Mouse (Mus musculus) heart, adult 2 months (tissue): ENCODE data around the gene Tor1aip2. TPM values are rescaled to one million over a fixed set of nuclear protein-coding genes. Genes with fewer than 3 reads are reported as not detected.

Source experiments
- DNase-seq, 2 experiments: peaks; one replicate each; pipeline ENCODE4 v3.0.0; 2021
- H3K27ac ChIP-seq: fragments of 200-600 bp; 2 replicates; pipeline ENCODE4 v1.8.1; 2022
- H3K27me3 ChIP-seq: fragments of 200-500 bp; 2 replicates; pipeline ENCODE4 v1.6.1; 2012; ENCODE audit warnings: mild to moderate bottlenecking, low read length, inconsistent platforms, mixed read lengths; ENCODE audit not compliant: control insufficient read depth, insufficient read depth
- H3K36me3 ChIP-seq: fragments of 200-500 bp; 2 replicates; pipeline ENCODE4 v1.6.1; 2012; ENCODE audit warnings: low read length, inconsistent platforms; ENCODE audit not compliant: control insufficient read depth, insufficient read depth
- H3K4me1 ChIP-seq: fragments of 200-500 bp; 2 replicates; pipeline ENCODE4 v1.6.1; 2011; ENCODE audit warnings: low read length; ENCODE audit not compliant: control insufficient read depth, insufficient read depth
- H3K4me3 ChIP-seq: fragments of 200-600 bp; 2 replicates; pipeline ENCODE4 v1.8.1; 2022
- H3K79me2 ChIP-seq: fragments of 200-500 bp; replicated peaks from 2 replicates; pipeline ENCODE4 v1.6.1; 2012; ENCODE audit warnings: mild to moderate bottlenecking, inconsistent platforms, low read length, moderate library complexity, mixed read lengths; ENCODE audit not compliant: control insufficient read depth, insufficient read depth
- H3K9ac ChIP-seq: fragments of 200-500 bp; 2 replicates; pipeline ENCODE4 v1.6.1; 2012; ENCODE audit warnings: low read depth, mild to moderate bottlenecking, control low read depth, inconsistent platforms, low read length, mixed read lengths
- CTCF ChIP-seq: fragments of 200-600 bp; IDR thresholded peaks from 2 replicates; pipeline ENCODE4 v1.8.1; 2022; ENCODE audit warnings: antibody characterized with exemption, mild to moderate bottlenecking, moderate library complexity
- EP300 ChIP-seq: fragments of 200-500 bp; IDR thresholded peaks from 2 replicates; pipeline ENCODE4 v1.6.1; 2011; ENCODE audit warnings: low read depth, low read length, control low read depth; ENCODE audit not compliant: insufficient read depth
- POLR2A ChIP-seq: fragments of 200-500 bp; IDR thresholded peaks from 2 replicates; pipeline ENCODE4 v1.6.1; 2011; ENCODE audit warnings: mild to moderate bottlenecking, low read depth, low read length, control low read depth; ENCODE audit not compliant: insufficient read depth
- WGBS: fragments of 180-500 bp; shearing (Covaris S2); methylation state at CpG from one replicate; pipeline ENCODE4 v1.1.7; 2018; 5-methylcytosine and 5-hydroxymethylcytosine counted together
- intact Hi-C: fragments of 180-260 bp; cut with DNase I; formaldehyde crosslinking; loops from one replicate; pipeline ENCODE4 v1.15.1; 2025
- polyA plus RNA-seq: library from polyadenylated mRNA; depleted of rRNA; stranded (reverse); fragments of >200 nt; gene quantifications from 2 replicates; pipeline ENCODE4 v1.2.3, GENCODE M21; 2012
- total RNA-seq, 2 experiments: library from RNA; stranded (reverse); gene quantifications; 2 replicates each; pipeline ENCODE4 v1.2.3; 2021

Gene Tor1aip2
- total and polyA plus RNA-seq, 3 experiments = 40.3 to 51.0 (median 42.9) TPM

GRCm38 (mm10) chr1:156042481-156042880 lies 7.3 kb downstream of the Tor1aip2 start:
- H3K27me3 ChIP-seq = no peaks in the 10 kb centered on the region
- intact Hi-C loops = loop anchor here (5.0 kb wide), 1 partner anchor 675 kb away; the partner anchor contains the start of gene Fam20b
- 67% methylated on average over 5 of the region's 5 CpGs for WGBS
- no peak for DNase-seq
- peaks cover 6% of the 10 kb centered on the region for H3K79me2 ChIP-seq
- no peak overlapping the region for H3K9ac ChIP-seq
- no peak for TF ChIP-seq POLR2A
- no peak for TF ChIP-seq EP300
- TF ChIP-seq CTCF = no peak
- H3K36me3 ChIP-seq = peaks cover 41% of the 10 kb centered on the region
- no peak overlapping the region for H3K27ac ChIP-seq
- peaks cover 12% of the 10 kb centered on the region for H3K4me1 ChIP-seq
- no peak overlapping the region for H3K4me3 ChIP-seq

GRCm38 (mm10) chr1:156043027-156043426 lies 7.8 kb downstream of the Tor1aip2 start:
- H3K27ac ChIP-seq = no peak overlapping the region
- peak; percentile 42 to 45 for DNase-seq
- peaks cover 47% of the 10 kb centered on the region for H3K36me3 ChIP-seq
- no peak overlapping the region for H3K9ac ChIP-seq
- TF ChIP-seq EP300 = no peak
- TF ChIP-seq CTCF = peak; percentile 85
- no peak for TF ChIP-seq POLR2A
- intact Hi-C loops = loop anchor here (5.0 kb wide), 1 partner anchor 674 kb away; the partner anchor contains the start of gene Fam20b
- 9% methylated on average over 4 of the region's 4 CpGs for WGBS
- H3K27me3 ChIP-seq = no peaks in the 10 kb centered on the region
- no peak overlapping the region for H3K4me3 ChIP-seq
- H3K79me2 ChIP-seq = peaks cover 6% of the 10 kb centered on the region
- H3K4me1 ChIP-seq = peaks cover 12% of the 10 kb centered on the region

GRCm38 (mm10) chr1:156044211-156044611 lies 9.0 kb downstream of the Tor1aip2 start:
- H3K79me2 ChIP-seq = peaks cover 4% of the 10 kb centered on the region
- no peaks in the 10 kb centered on the region for H3K27me3 ChIP-seq
- H3K9ac ChIP-seq = no peak overlapping the region
- peaks cover 54% of the 10 kb centered on the region for H3K36me3 ChIP-seq
- WGBS = 32% methylated on average over 5 of the region's 5 CpGs
- no peak overlapping the region for H3K4me3 ChIP-seq
- H3K4me1 ChIP-seq = peaks cover 12% of the 10 kb centered on the region
- no peak for TF ChIP-seq EP300
- no peak for DNase-seq
- no peak overlapping the region for H3K27ac ChIP-seq
- intact Hi-C loops = loop anchor here (5.0 kb wide), 1 partner anchor 673 kb away; the partner anchor contains the start of gene Fam20b

- intact Hi-C loops = no loop called here
- TF ChIP-seq EP300 (no peak), CTCF (no peak), POLR2A (no peak)
- no peak overlapping the region for H3K9ac ChIP-seq
- 41% methylated on average over 3 of the region's 3 CpGs for WGBS
- peaks cover 7% of the 10 kb centered on the region for H3K4me1 ChIP-seq
- H3K4me3 ChIP-seq = no peak overlapping the region
- H3K27ac ChIP-seq = no peak overlapping the region; the same call in 1 of the 2 replicates
- H3K27me3 ChIP-seq = no peaks in the 10 kb centered on the region
- peaks cover 63% of the 10 kb centered on the region for H3K36me3 ChIP-seq
- peaks cover 4% of the 10 kb centered on the region for H3K79me2 ChIP-seq
- DNase-seq = no peak
Observed at GRCm38 (mm10) chr1:156046688-156047087, 11.5 kb downstream of the Tor1aip2 start.

- H3K27me3 ChIP-seq = no peaks in the 10 kb centered on the region
- TF ChIP-seq POLR2A (no peak), CTCF (no peak), EP300 (no peak)
- H3K4me1 ChIP-seq = no peaks in the 10 kb centered on the region
- 0 out of 2 replicates have a peak, but pooled peaks cover 2% of the 10 kb centered on the region for H3K79me2 ChIP-seq
- DNase-seq = no peak
- peaks cover 5% of the 10 kb centered on the region; the same call in 1 of the 2 replicates for H3K36me3 ChIP-seq
- no peak overlapping the region for H3K9ac ChIP-seq
- intact Hi-C loops = no loop called here
- no peak overlapping the region for H3K4me3 ChIP-seq
- H3K27ac ChIP-seq = no peak overlapping the region
- WGBS = 77% methylated on average over 2 of the region's 2 CpGs
Observed at GRCm38 (mm10) chr1:156058207-156058606, 23.0 kb downstream of the Tor1aip2 start.

- DNase-seq = no peak
- Histone ChIP-seq H3K27ac (no peak overlapping the region), H3K27me3 (no peaks in the 10 kb centered on the region), H3K4me1 (peaks cover 2% of the 10 kb centered on the region), H3K9ac (no peak overlapping the region), H3K36me3 (no peaks in the 10 kb centered on the region; the same call in 1 of the 2 replicates), H3K4me3 (no peak overlapping the region), H3K79me2 (no peaks in the 10 kb centered on the region)
- 89% methylated on average over 4 of the region's 4 CpGs for WGBS
- intact Hi-C loops = no loop called here
- TF ChIP-seq CTCF (no peak), POLR2A (no peak), EP300 (no peak)
Observed at GRCm38 (mm10) chr1:156062193-156062592, 27.0 kb downstream of the Tor1aip2 start.
